Mouse (Mus musculus) embryonic facial prominence, embryonic 14.5 days (tissue): Measurements from ENCODE around the gene Ppm1f. TPM values are rescaled to one million over a fixed set of nuclear protein-coding genes. Genes with fewer than 3 reads are reported as not detected.
A peak's percentile ranks its signal among the peaks of the same experiment; 100 is the strongest.

Source experiments
- ATAC-seq: fragments of 200-750 bp; cut with Nextera tagmentation; 2 replicates; pipeline ENCODE4 v1.8.0; 2017; ENCODE audit warnings: low read depth, moderate number of reproducible peaks, moderate TSS enrichment
- DNase-seq: peaks from one replicate; pipeline ENCODE4 v3.0.0-alpha.2; 2015; ENCODE audit warnings: low spot score
- H3K27ac ChIP-seq: fragments of 300-500 bp; sonication (generic); replicated peaks from 2 replicates; pipeline ENCODE4 v1.5.1; 2014; ENCODE audit warnings: low read depth, mild to moderate bottlenecking, low read length, moderate library complexity
- H3K27me3 ChIP-seq: fragments of 300-500 bp; sonication (generic); replicated peaks from 2 replicates; pipeline ENCODE4 v1.6.1; 2014; ENCODE audit warnings: low read length; ENCODE audit not compliant: control insufficient read depth, insufficient read depth
- H3K36me3 ChIP-seq: fragments of 300-500 bp; sonication (generic); 2 replicates; pipeline ENCODE4 v1.6.1; 2014; ENCODE audit warnings: low read length, mixed read lengths; ENCODE audit not compliant: control insufficient read depth, insufficient read depth
- H3K4me1 ChIP-seq: fragments of 300-500 bp; sonication (generic); 2 replicates; pipeline ENCODE4 v1.6.1; 2014; ENCODE audit warnings: antibody characterized with exemption, low read length; ENCODE audit not compliant: control insufficient read depth, insufficient read depth
- H3K4me2 ChIP-seq: fragments of 300-500 bp; sonication (generic); 2 replicates; pipeline ENCODE4 v1.6.1; 2014; ENCODE audit warnings: low read depth, mild to moderate bottlenecking, low read length, moderate library complexity, mixed read lengths
- H3K4me3 ChIP-seq: fragments of 300-500 bp; sonication (generic); 2 replicates; pipeline ENCODE4 v1.5.1; 2014; ENCODE audit warnings: low read depth, mild to moderate bottlenecking, low read length
- H3K9ac ChIP-seq: fragments of 300-500 bp; sonication (generic); 2 replicates; pipeline ENCODE4 v1.6.1; 2014; ENCODE audit warnings: low read depth, mild to moderate bottlenecking, low read length, moderate library complexity, mixed read lengths
- H3K9me3 ChIP-seq: fragments of 300-500 bp; sonication (generic); 2 replicates; pipeline ENCODE4 v1.6.1; 2016; ENCODE audit warnings: low read length; ENCODE audit not compliant: control insufficient read depth
- WGBS: fragments of 180-500 bp; shearing (Covaris S2); extraction: QIAGEN DNeasy Blood & Tissue Kit; methylation state at CpG from one replicate; pipeline ENCODE4 v1.1.7; 2014; 5-methylcytosine and 5-hydroxymethylcytosine counted together
- polyA plus RNA-seq: library from polyadenylated mRNA; unstranded; fragments of >200 nt; fragmentation: Nextera tagmentation; extraction: Ambion mirVana; gene quantifications from 2 replicates; pipeline ENCODE4 v1.2.1, GENCODE M21; 2014

Ppm1f gene
- polyA plus RNA-seq, 1 experiment from 2014 or later = 21.6 TPM

DNA sequence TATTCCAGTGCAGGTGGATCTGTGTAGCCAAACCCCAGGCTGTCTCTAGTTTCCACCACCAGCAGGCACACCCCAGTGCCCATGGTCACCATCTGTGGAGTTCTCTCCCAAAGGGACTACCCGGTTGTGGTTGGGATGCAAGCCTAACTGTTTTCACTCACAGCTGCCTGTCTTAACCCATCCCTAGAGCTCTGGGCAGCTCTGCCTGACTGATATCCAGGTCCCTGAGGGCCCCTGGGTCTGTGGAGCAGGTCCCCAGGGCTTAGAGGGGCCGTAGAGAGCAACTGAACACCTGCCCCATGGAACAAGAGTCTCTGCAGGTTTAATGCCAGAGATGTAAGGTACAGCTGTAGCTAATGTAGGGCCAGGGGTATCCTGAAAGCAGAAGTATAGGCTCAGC is 32.3 kb upstream of the Ppm1f start, which contains the start of gene Igll1:
Gene Igll1 (minus strand): TSS at position 8 of the 400 bp plus-strand sequence.
- Histone ChIP-seq H3K9ac (no peak within 1 kb of the TSS), H3K4me2 (no peak within 1 kb of the TSS), H3K27me3 (no peaks in the 10 kb centered on the region), H3K36me3 (no peaks in the 10 kb centered on the region), H3K27ac (no peak within 1 kb of the TSS), H3K4me3 (no peak within 1 kb of the TSS), H3K9me3 (no peaks in the 10 kb centered on the region), H3K4me1 (no peaks in the 10 kb centered on the region)
- 67% methylated on average over 2 of the region's 2 CpGs for WGBS
- DNase-seq (no peak), ATAC-seq (peak; percentile 42; the same call in 1 of the 2 replicates)

DNA sequence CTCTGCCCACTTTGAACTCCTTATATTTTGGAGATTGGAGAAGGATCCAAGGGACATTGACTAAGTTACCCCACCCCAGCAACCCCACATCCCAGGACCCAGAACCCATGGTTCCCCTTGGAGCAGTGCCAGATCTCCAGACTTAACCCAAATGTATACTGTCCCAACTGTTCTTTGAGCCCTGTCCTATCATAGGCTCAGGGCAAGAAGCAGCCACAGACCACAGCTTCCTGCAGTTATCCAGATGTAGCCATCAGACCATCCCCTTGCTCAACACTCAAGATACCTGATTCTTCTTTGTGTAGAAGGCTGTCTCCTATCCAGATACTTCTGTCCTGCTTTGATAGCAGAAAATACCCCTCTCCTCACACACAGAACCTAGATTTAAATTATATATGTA is 31.1 kb upstream of the Ppm1f start:
- Histone ChIP-seq H3K36me3 (no peaks in the 10 kb centered on the region), H3K4me2 (no peak overlapping the region), H3K9me3 (no peaks in the 10 kb centered on the region), H3K27me3 (no peaks in the 10 kb centered on the region), H3K4me1 (no peaks in the 10 kb centered on the region; the same call in 1 of the 2 replicates), H3K4me3 (no peak overlapping the region), H3K27ac (no peak overlapping the region), H3K9ac (no peak overlapping the region)
- ATAC-seq (no peak), DNase-seq (no peak)

DNA sequence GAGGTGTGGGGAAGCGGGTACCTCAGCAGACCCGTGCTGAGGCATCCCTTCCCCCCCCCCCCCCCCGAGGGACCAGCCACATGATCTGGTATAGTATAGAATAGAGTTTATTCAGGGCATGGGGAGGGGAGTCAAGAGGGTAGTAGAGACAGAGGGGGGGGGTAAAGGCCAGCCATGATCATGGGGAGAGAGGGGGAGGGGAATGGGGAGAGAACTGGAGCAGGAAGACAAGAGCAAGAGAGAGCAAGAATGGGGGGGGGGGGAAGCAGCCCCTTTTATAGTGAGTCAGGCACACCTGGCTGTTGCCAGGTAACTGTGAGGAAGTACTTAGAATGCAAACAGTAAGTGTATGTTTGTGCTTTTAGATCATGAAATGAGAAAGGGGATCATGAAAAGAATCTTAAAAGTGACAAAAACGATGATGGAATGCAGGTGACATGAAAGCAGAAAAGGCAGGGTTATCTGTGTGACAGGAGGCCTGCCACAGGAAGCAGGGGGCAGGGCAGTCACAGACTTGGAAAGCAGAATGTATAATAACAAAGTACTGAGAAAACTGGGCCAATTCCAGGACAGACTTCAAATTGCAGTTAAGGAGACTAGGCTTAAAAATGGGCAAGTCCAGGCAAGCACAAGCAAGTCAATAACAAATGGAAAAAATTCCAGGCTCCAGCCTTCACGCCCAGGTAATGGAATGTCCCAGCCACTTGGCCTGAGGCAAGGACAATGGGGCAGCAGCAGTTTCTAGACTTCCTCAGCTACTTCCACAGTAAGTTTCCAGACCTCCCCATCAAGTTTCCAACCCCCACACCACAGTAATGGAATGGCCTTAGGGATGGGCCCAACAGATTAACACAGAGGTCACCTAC is 30.3 kb upstream of the Ppm1f start:
- H3K4me2 ChIP-seq = no peak overlapping the region
- no peaks in the 10 kb centered on the region for H3K27me3 ChIP-seq
- peak; percentile 72 for DNase-seq
- ATAC-seq = no peak
- no peak overlapping the region for H3K4me3 ChIP-seq
- 37% methylated on average over 4 of the region's 5 CpGs for WGBS
- no peak overlapping the region for H3K9ac ChIP-seq
- H3K36me3 ChIP-seq = no peaks in the 10 kb centered on the region
- H3K9me3 ChIP-seq = no peaks in the 10 kb centered on the region
- no peak overlapping the region for H3K27ac ChIP-seq
- no peaks in the 10 kb centered on the region; the same call in 1 of the 2 replicates for H3K4me1 ChIP-seq

DNA sequence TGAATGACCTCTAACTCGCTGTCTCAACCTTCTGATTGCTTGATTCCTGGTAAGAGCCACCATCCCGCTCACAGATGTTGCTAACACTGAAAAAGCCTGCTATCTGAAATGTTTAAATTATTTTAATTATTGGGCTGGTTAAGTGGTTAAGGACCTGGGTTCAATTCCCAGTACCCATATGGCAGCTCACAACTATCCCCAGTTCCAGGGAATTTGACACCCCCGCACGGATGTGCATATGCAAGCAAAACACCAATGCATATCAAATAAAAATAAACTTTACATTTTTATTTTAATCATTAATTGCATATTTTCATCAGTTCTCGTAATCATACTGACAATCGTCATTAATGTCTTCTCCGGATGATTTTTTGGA is 26.0 kb upstream of the Ppm1f start:
- peaks cover 5% of the 10 kb centered on the region for H3K4me1 ChIP-seq
- no peaks in the 10 kb centered on the region for H3K27me3 ChIP-seq
- WGBS = 32% methylated on average over 7 of the region's 7 CpGs
- DNase-seq (no peak), ATAC-seq (peak; percentile 4; the same call in 1 of the 2 replicates)
- H3K9me3 ChIP-seq = no peaks in the 10 kb centered on the region
- H3K36me3 ChIP-seq = peaks cover 10% of the 10 kb centered on the region; the same call in 1 of the 2 replicates
- peak overlapping the region; percentile 86 for H3K9ac ChIP-seq
- peak overlapping the region; percentile 61 for H3K4me2 ChIP-seq
- peak overlapping the region; percentile 69 for H3K4me3 ChIP-seq
- peak overlapping the region; percentile 95 for H3K27ac ChIP-seq

DNA sequence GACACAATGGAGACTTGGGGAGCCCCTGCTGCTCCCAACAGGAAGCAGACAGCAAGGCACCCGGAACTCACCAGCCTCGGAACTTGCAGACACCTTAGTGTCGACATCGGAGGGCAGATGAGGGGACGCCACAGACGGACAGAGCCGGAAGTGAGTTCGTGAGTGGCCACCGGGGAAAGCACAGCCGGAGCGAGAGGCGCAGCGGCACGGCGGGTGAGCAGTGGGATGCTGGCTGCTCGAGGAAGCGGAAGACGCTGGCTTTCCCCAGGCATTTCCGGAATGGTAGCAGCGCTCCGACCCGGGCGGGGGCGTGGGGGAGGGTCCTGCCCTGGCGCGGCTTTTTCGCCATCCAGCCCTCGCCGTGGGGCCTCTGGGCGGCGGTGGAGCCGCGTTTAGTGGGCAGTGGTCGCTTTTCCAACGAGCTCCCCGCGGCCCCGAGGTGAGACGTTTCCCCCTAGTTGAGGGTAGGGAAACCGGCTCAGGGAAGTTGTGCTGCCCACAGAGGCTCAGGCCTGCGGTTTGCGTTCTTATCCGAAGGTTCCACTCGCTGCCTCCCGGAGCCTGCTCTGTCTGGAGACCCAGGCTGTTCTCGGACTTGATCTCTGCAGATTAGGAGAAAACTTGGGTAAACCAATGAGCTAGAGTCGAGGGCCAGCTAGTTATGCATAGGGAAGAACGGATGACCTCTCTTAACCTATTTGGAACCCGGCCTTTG is 25.5 kb upstream of the Ppm1f start, which contains the start of the genes Top3b and Vpreb1:
Gene Top3b (plus strand): TSS at position 120 of the 715 bp plus-strand sequence.
Gene Vpreb1 (minus strand): TSS at position 227 of the 715 bp plus-strand sequence.
- peak within 1 kb of the TSS; percentile 95 for H3K27ac ChIP-seq
- ATAC-seq (peak; percentile 98), DNase-seq (peak; percentile 97)
- H3K4me3 ChIP-seq = peak within 1 kb of the TSS; percentile 69
- H3K9ac ChIP-seq = peak within 1 kb of the TSS; percentile 86
- H3K27me3 ChIP-seq = no peaks in the 10 kb centered on the region
- under 1% methylated on average over 37 of the region's 49 CpGs for WGBS
- peaks cover 13% of the 10 kb centered on the region for H3K36me3 ChIP-seq
- H3K9me3 ChIP-seq = no peaks in the 10 kb centered on the region
- peak within 1 kb of the TSS; percentile 61 for H3K4me2 ChIP-seq
- peaks cover 5% of the 10 kb centered on the region for H3K4me1 ChIP-seq

DNA sequence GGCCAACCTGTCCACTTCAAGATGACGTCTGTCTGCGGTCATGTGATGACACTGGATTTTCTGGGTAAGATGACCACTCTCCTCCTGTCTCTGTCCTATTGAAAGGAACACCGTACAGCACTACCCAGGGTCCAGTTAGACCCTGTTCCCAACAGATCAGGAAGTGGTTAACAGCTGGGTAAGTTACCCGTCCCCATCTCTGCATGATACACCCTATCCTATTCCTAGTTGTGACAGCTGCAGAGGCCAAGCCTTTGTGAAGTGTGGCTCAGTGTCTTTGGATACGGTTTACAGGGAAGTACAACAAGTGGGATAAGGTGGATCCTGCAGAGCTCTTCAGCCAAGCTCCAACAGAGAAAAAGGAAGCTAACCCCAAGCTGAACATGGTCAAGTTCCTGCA is 17.2 kb upstream of the Ppm1f start:
- DNase-seq (peak; percentile 8), ATAC-seq (peak; percentile 56; the same call in 1 of the 2 replicates)
- Histone ChIP-seq H3K36me3 (peaks cover 91% of the 10 kb centered on the region), H3K27me3 (no peaks in the 10 kb centered on the region), H3K4me2 (no peak overlapping the region), H3K9me3 (peaks cover 3% of the 10 kb centered on the region; the same call in 1 of the 2 replicates), H3K4me1 (no peaks in the 10 kb centered on the region), H3K4me3 (no peak overlapping the region), H3K27ac (no peak overlapping the region), H3K9ac (no peak overlapping the region)
- 88% methylated on average over 5 of the region's 5 CpGs for WGBS

DNA sequence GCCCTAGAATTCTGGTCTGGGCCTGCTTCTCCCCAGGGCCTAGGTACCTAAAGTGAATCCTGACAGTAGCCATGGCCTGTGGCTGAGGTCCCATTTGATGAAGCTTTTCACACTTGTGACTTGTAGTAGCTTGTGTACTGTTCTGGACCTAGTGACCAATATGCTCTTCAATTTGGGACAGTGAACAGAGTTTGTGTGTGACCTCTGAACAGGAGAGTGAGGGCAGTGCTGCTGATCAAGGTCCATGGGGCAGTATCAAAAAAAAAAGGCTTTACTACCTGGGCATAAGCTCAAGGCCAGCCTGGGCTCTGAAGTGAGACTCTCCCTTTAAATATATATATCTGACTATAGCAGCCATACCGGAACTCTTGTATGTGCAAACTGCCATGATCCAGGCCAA is 7.9 kb upstream of the Ppm1f start:
- Histone ChIP-seq H3K4me2 (no peak overlapping the region), H3K36me3 (peaks cover 99% of the 10 kb centered on the region), H3K9ac (no peak overlapping the region), H3K27ac (no peak overlapping the region), H3K9me3 (no peaks in the 10 kb centered on the region), H3K4me3 (no peak overlapping the region), H3K4me1 (no peaks in the 10 kb centered on the region), H3K27me3 (no peaks in the 10 kb centered on the region)
- WGBS = 88% methylated on average over 1 of the region's 1 CpGs
- no peak for ATAC-seq
- DNase-seq = no peak

DNA sequence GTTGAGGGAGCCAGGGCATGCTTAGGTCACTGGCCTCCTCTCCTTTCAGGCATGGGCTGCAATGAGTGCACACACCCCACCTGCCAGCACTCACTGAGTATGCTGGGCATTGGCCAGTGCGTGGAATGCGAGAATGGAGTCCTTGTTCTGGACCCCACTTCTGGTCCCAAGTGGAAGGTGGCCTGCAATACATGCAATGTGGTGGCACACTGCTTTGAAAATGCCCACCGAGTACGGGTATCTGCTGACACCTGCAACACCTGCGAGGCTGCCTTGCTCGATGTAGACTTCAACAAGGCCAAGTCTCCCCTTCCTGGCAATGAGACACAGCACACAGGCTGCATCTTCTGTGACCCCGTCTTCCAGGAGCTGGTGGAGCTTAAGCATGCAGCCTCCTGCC is 3.9 kb upstream of the Ppm1f start:
- ATAC-seq (no peak), DNase-seq (no peak)
- 94% methylated on average over 7 of the region's 7 CpGs for WGBS
- peaks cover 69% of the 10 kb centered on the region for H3K36me3 ChIP-seq
- H3K4me3 ChIP-seq = no peak overlapping the region
- no peak overlapping the region for H3K9ac ChIP-seq
- H3K9me3 ChIP-seq = no peaks in the 10 kb centered on the region
- peaks cover 3% of the 10 kb centered on the region for H3K4me1 ChIP-seq
- H3K4me2 ChIP-seq = no peak overlapping the region
- no peaks in the 10 kb centered on the region for H3K27me3 ChIP-seq
- no peak overlapping the region for H3K27ac ChIP-seq
